Mouse (Mus musculus) lung, embryonic 16.5 days (tissue): ENCODE results near the gene Smg7. TPM values are rescaled to one million over a fixed set of nuclear protein-coding genes. Genes with fewer than 3 reads are reported as not detected.

Experiments used
- ATAC-seq: fragments of 200-750 bp; cut with Nextera tagmentation; 2 replicates; pipeline ENCODE4 v1.8.0; 2017; ENCODE audit warnings: low read depth, mild to moderate bottlenecking, moderate library complexity
- H3K27ac ChIP-seq: fragments of 300-500 bp; sonication (generic); 2 replicates; pipeline ENCODE4 v1.5.1; 2014; ENCODE audit warnings: mild to moderate bottlenecking, control low read depth, low read length
- H3K27me3 ChIP-seq: fragments of 300-500 bp; sonication (generic); 2 replicates; pipeline ENCODE4 v1.6.1; 2014; ENCODE audit warnings: low read depth, low read length, mixed read lengths; ENCODE audit not compliant: control insufficient read depth, insufficient read depth
- H3K36me3 ChIP-seq: fragments of 300-500 bp; sonication (generic); 2 replicates; pipeline ENCODE4 v1.6.1; 2014; ENCODE audit warnings: low read length; ENCODE audit not compliant: control insufficient read depth, insufficient read depth
- H3K4me1 ChIP-seq: fragments of 300-500 bp; sonication (generic); replicated peaks from 2 replicates; pipeline ENCODE4 v1.6.1; 2014; ENCODE audit warnings: low read length, mixed read lengths; ENCODE audit not compliant: control insufficient read depth, insufficient read depth
- H3K4me2 ChIP-seq: fragments of 300-500 bp; sonication (generic); 2 replicates; pipeline ENCODE4 v1.6.1; 2014; ENCODE audit warnings: low read depth, low read length, control low read depth
- H3K4me3 ChIP-seq: fragments of 300-500 bp; sonication (generic); 2 replicates; pipeline ENCODE4 v1.5.1; 2014; ENCODE audit warnings: mild to moderate bottlenecking, low read length, control low read depth
- H3K9ac ChIP-seq: fragments of 300-500 bp; sonication (generic); 2 replicates; pipeline ENCODE4 v1.6.1; 2014; ENCODE audit warnings: low read length, control low read depth
- H3K9me3 ChIP-seq: fragments of 300-500 bp; sonication (generic); 2 replicates; pipeline ENCODE4 v1.6.1; 2016; ENCODE audit warnings: low read length; ENCODE audit not compliant: control insufficient read depth
- WGBS: fragments of 180-500 bp; shearing (Covaris S2); extraction: QIAGEN DNeasy Blood & Tissue Kit; methylation state at CpG from one replicate; pipeline ENCODE4 v1.1.7; 2014; 5-methylcytosine and 5-hydroxymethylcytosine counted together
- polyA plus RNA-seq: library from polyadenylated mRNA; unstranded; fragments of >200 nt; fragmentation: Nextera tagmentation; extraction: Ambion mirVana; gene quantifications from 2 replicates; pipeline ENCODE4 v1.2.1, GENCODE M21; 2015

Smg7 gene
- polyA plus RNA-seq, 1 experiment from 2014 or later, result 27.8 TPM

- Histone ChIP-seq H3K4me1 (peaks cover 3% of the 10 kb centered on the region; the same call in 1 of the 2 replicates), H3K4me2 (no peak overlapping the region), H3K36me3 (no peaks in the 10 kb centered on the region), H3K9ac (no peak overlapping the region), H3K4me3 (no peak overlapping the region), H3K9me3 (no peaks in the 10 kb centered on the region), H3K27me3 (no peaks in the 10 kb centered on the region), H3K27ac (no peak overlapping the region)
- WGBS, result 81% methylated on average over 13 of the region's 13 CpGs
- no peak for ATAC-seq
These were observed 101.7 kb downstream of the Smg7 start for GRCm38 (mm10) chr1:152800633-152801176.

- H3K36me3 ChIP-seq, result no peaks in the 10 kb centered on the region
- peaks cover 3% of the 10 kb centered on the region; the same call in 1 of the 2 replicates for H3K4me1 ChIP-seq
- no peak within 1 kb of the TSS for H3K4me3 ChIP-seq
- no peak within 1 kb of the TSS for H3K27ac ChIP-seq
- peak; percentile 94 for ATAC-seq
- WGBS, result 14% methylated on average over 2 of the region's 2 CpGs
- H3K9me3 ChIP-seq, result no peaks in the 10 kb centered on the region
- no peak within 1 kb of the TSS for H3K9ac ChIP-seq
- H3K4me2 ChIP-seq, result no peak within 1 kb of the TSS
- no peaks in the 10 kb centered on the region for H3K27me3 ChIP-seq
These were observed 102.5 kb downstream of the Smg7 start, which contains the start of gene Ncf2 for GRCm38 (mm10) chr1:152799897-152800296. Gene Ncf2, plus strand, starts transcription at chr1:152800194.

GRCm38 (mm10) chr1:152798125-152798524 lies 104.3 kb downstream of the Smg7 start:
- Histone ChIP-seq H3K9me3 (no peaks in the 10 kb centered on the region), H3K36me3 (no peaks in the 10 kb centered on the region), H3K4me3 (no peak overlapping the region), H3K27me3 (no peaks in the 10 kb centered on the region), H3K4me1 (peaks cover 3% of the 10 kb centered on the region; the same call in 1 of the 2 replicates), H3K27ac (peak overlapping the region; percentile 36), H3K9ac (no peak overlapping the region), H3K4me2 (no peak overlapping the region)
- peak; percentile 59 for ATAC-seq
- 56% methylated on average over 9 of the region's 9 CpGs for WGBS

GRCm38 (mm10) chr1:152796683-152797263 lies 105.7 kb downstream of the Smg7 start:
- peaks cover 3% of the 10 kb centered on the region; the same call in 1 of the 2 replicates for H3K4me1 ChIP-seq
- H3K9me3 ChIP-seq, result no peaks in the 10 kb centered on the region
- no peak overlapping the region for H3K4me2 ChIP-seq
- no peak overlapping the region for H3K9ac ChIP-seq
- H3K4me3 ChIP-seq, result no peak overlapping the region
- no peak for ATAC-seq
- no peaks in the 10 kb centered on the region for H3K36me3 ChIP-seq
- WGBS, result 72% methylated on average over 8 of the region's 8 CpGs
- no peak overlapping the region for H3K27ac ChIP-seq
- no peaks in the 10 kb centered on the region for H3K27me3 ChIP-seq

GRCm38 (mm10) chr1:152795688-152796255 lies 106.7 kb downstream of the Smg7 start:
- WGBS, result 50% methylated on average over 8 of the region's 8 CpGs
- H3K36me3 ChIP-seq, result no peaks in the 10 kb centered on the region
- no peaks in the 10 kb centered on the region for H3K27me3 ChIP-seq
- H3K4me3 ChIP-seq, result no peak overlapping the region
- H3K9ac ChIP-seq, result no peak overlapping the region
- no peak overlapping the region for H3K27ac ChIP-seq
- H3K4me1 ChIP-seq, result peaks cover 3% of the 10 kb centered on the region
- ATAC-seq, result no peak
- no peak overlapping the region for H3K4me2 ChIP-seq
- H3K9me3 ChIP-seq, result no peaks in the 10 kb centered on the region

GRCm38 (mm10) chr1:152793495-152794130 lies 108.8 kb downstream of the Smg7 start:
- WGBS, result 69% methylated on average over 6 of the region's 6 CpGs
- H3K4me1 ChIP-seq, result no peaks in the 10 kb centered on the region; the same call in 1 of the 2 replicates
- no peak overlapping the region for H3K9ac ChIP-seq
- H3K4me3 ChIP-seq, result no peak overlapping the region
- no peak for ATAC-seq
- no peaks in the 10 kb centered on the region for H3K36me3 ChIP-seq
- H3K27me3 ChIP-seq, result no peaks in the 10 kb centered on the region
- H3K27ac ChIP-seq, result no peak overlapping the region
- no peak overlapping the region for H3K4me2 ChIP-seq
- H3K9me3 ChIP-seq, result no peaks in the 10 kb centered on the region

- Histone ChIP-seq H3K4me3 (no peak overlapping the region), H3K36me3 (no peaks in the 10 kb centered on the region), H3K9ac (no peak overlapping the region), H3K4me1 (no peaks in the 10 kb centered on the region; the same call in 1 of the 2 replicates), H3K27ac (no peak overlapping the region), H3K4me2 (no peak overlapping the region), H3K9me3 (no peaks in the 10 kb centered on the region), H3K27me3 (no peaks in the 10 kb centered on the region)
- 66% methylated on average over 12 of the region's 12 CpGs for WGBS
- ATAC-seq, result no peak
These were observed 109.5 kb downstream of the Smg7 start for GRCm38 (mm10) chr1:152792736-152793494.

- Histone ChIP-seq H3K4me2 (no peak overlapping the region), H3K9me3 (no peaks in the 10 kb centered on the region), H3K27me3 (no peaks in the 10 kb centered on the region), H3K4me3 (no peak overlapping the region), H3K9ac (no peak overlapping the region), H3K4me1 (no peaks in the 10 kb centered on the region; the same call in 1 of the 2 replicates), H3K36me3 (no peaks in the 10 kb centered on the region), H3K27ac (peak overlapping the region; percentile 17; the same call in 1 of the 2 replicates)
- ATAC-seq, result peak; percentile 18; the same call in 1 of the 2 replicates
- WGBS, result 28% methylated on average over 4 of the region's 4 CpGs
These were observed 111.2 kb downstream of the Smg7 start for GRCm38 (mm10) chr1:152791269-152791668.
